Mouse (Mus musculus) E14TG2a.4 (cell line): ENCODE data around the gene Thsd7b.

ENCODE experiments used
- CTCF ChIP-seq: conservative IDR thresholded peaks from 2 replicates; pipeline ENCODE4 v1.5.1; 2014; ENCODE audit warnings: low read length
- NANOG ChIP-seq: IDR thresholded peaks from 2 replicates; pipeline ENCODE4 v1.6.1; 2014; ENCODE audit warnings: borderline replicate concordance, low read length, mixed read lengths
- POU5F1 ChIP-seq: IDR thresholded peaks from 2 replicates; pipeline ENCODE4 v1.6.1; 2014; ENCODE audit warnings: low read length, borderline replicate concordance

- no peak for TF ChIP-seq CTCF
- TF ChIP-seq POU5F1: no peak
- TF ChIP-seq NANOG: no peak
These were observed 682.4 kb downstream of the Thsd7b start for GRCm38 (mm10) chr1:129955478-129955877.
